Mouse (Mus musculus) C2C12 (cell line): ENCODE measurements around the gene Capn15.

Experiments
- CEBPB ChIP-seq: IDR thresholded peaks from one replicate; pipeline ENCODE4 v1.6.1; 2011; ENCODE audit warnings: low read depth, mild to moderate bottlenecking, control low read depth, moderate library complexity
- CTCF ChIP-seq: IDR thresholded peaks from one replicate; pipeline ENCODE4 v1.5.1; 2011; ENCODE audit not compliant: control insufficient read depth, insufficient read depth, insufficient read length
- FOSL1 ChIP-seq: IDR thresholded peaks from one replicate; pipeline ENCODE4 v1.8.0; 2011; ENCODE audit warnings: mild to moderate bottlenecking, low read length; ENCODE audit not compliant: poor library complexity, insufficient read depth, severe bottlenecking
- MAX ChIP-seq: IDR thresholded peaks from one replicate; pipeline ENCODE4 v1.6.1; 2011; ENCODE audit warnings: mild to moderate bottlenecking, control low read depth
- MYOD1 ChIP-seq: IDR thresholded peaks from one replicate; pipeline ENCODE4 v1.6.1; 2011; ENCODE audit warnings: low read depth; ENCODE audit not compliant: control insufficient read depth, insufficient read length
- MYOG ChIP-seq: IDR thresholded peaks from one replicate; pipeline ENCODE4 v1.6.1; 2011; ENCODE audit not compliant: control insufficient read depth, insufficient read length; ENCODE audit errors: extremely low read depth
- USF1 ChIP-seq: IDR thresholded peaks from one replicate; pipeline ENCODE4 v1.6.1; 2011; ENCODE audit warnings: low read depth, mild to moderate bottlenecking, control low read depth, moderate library complexity

- TF ChIP-seq CTCF (no peak), MAX (no peak), MYOD1 (no peak), CEBPB (no peak), USF1 (no peak), MYOG (no peak), FOSL1 (no peak)
These were observed 22.1 kb upstream of the Capn15 start for GRCm38 (mm10) chr17:26007646-26008045.
